Mouse (Mus musculus) MEL (cell line): ENCODE data around the gene Lin7c. TPM values are rescaled to one million over a fixed set of nuclear protein-coding genes. Genes with fewer than 3 reads are reported as not detected.

ENCODE experiments used
- DNase-seq: peaks from one replicate; pipeline ENCODE4 v3.0.0; 2011; ENCODE audit warnings: low read depth, low spot score
- H3K27ac ChIP-seq: 2 replicates; pipeline ENCODE4 v1.5.1; 2012; ENCODE audit warnings: low read depth, mild to moderate bottlenecking, control low read depth, low read length, moderate library complexity; ENCODE audit not compliant: control insufficient read depth
- H3K27me3 ChIP-seq, 2 experiments: fragments of 150-350 bp in 1 of 2; sonication (generic) in 1 of 2; 2 replicates each; pipeline ENCODE4 v1.6.1; 2012; ENCODE audit warnings: low read length in 2 of 2, mild to moderate bottlenecking in 2 of 2, improper control_type of control experiment in 1 of 2, moderate library complexity in 1 of 2; ENCODE audit not compliant: insufficient read depth in 2 of 2, control insufficient read depth in 1 of 2
- H3K36me3 ChIP-seq, 2 experiments: 2 replicates each; pipeline ENCODE4 v1.6.1; 2012 to 2014; ENCODE audit warnings: low read length in 2 of 2, improper control_type of control experiment in 1 of 2, inconsistent platforms in 1 of 2, mild to moderate bottlenecking in 1 of 2; ENCODE audit not compliant: insufficient read depth in 2 of 2, control insufficient read depth in 1 of 2
- H3K4me1 ChIP-seq, 2 experiments: fragments of 150-350 bp in 1 of 2; sonication (generic) in 1 of 2; 2 replicates each; pipeline ENCODE4 v1.6.1; 2012; ENCODE audit warnings: low read length in 2 of 2, improper control_type of control experiment in 1 of 2, mild to moderate bottlenecking in 1 of 2; ENCODE audit not compliant: insufficient read depth in 2 of 2, control insufficient read depth in 1 of 2
- H3K4me3 ChIP-seq, 2 experiments: fragments of 150-350 bp in 1 of 2; sonication (generic) in 1 of 2; 2 replicates each; pipeline ENCODE4 v1.5.1; 2012; ENCODE audit warnings: low read depth in 2 of 2, low read length in 2 of 2, mild to moderate bottlenecking in 2 of 2, moderate library complexity in 2 of 2, control low read depth in 1 of 2, improper control_type of control experiment in 1 of 2; ENCODE audit not compliant: control insufficient read depth in 1 of 2, insufficient read depth in 1 of 2
- H3K79me2 ChIP-seq: 2 replicates; pipeline ENCODE4 v1.6.1; 2012; ENCODE audit warnings: mild to moderate bottlenecking, low read length, moderate library complexity; ENCODE audit not compliant: control insufficient read depth, poor library complexity, insufficient read depth
- H3K9ac ChIP-seq: 2 replicates; pipeline ENCODE4 v1.6.1; 2012; ENCODE audit warnings: low read depth, mild to moderate bottlenecking, control low read depth, low read length, moderate library complexity; ENCODE audit not compliant: control insufficient read depth, poor library complexity, severe bottlenecking
- H3K9me3 ChIP-seq: fragments of 150-350 bp; sonication (generic); replicated peaks from 2 replicates; pipeline ENCODE4 v1.6.1; 2012; ENCODE audit warnings: mild to moderate bottlenecking, low read length, improper control_type of control experiment, moderate library complexity; ENCODE audit not compliant: insufficient read depth
- CHD1 ChIP-seq: IDR thresholded peaks from 2 replicates; pipeline ENCODE4 v1.6.1; 2012; ENCODE audit warnings: low read depth, mild to moderate bottlenecking, inconsistent platforms, low read length, improper control_type of control experiment
- CTCF ChIP-seq, 3 experiments: IDR thresholded peaks in 2 of 3; conservative IDR thresholded peaks in 1 of 3; 2 replicates each; pipeline ENCODE4 v1.5.1; 2011 to 2012; ENCODE audit warnings: low read length in 3 of 3, low read depth in 2 of 3, mild to moderate bottlenecking in 2 of 3, improper control_type of control experiment in 1 of 3, inconsistent platforms in 1 of 3, mixed read lengths in 1 of 3, moderate library complexity in 1 of 3; ENCODE audit not compliant: control insufficient read depth in 1 of 3, insufficient read depth in 1 of 3, poor library complexity in 1 of 3, severe bottlenecking in 1 of 3
- ELF1 ChIP-seq: IDR thresholded peaks from 2 replicates; pipeline ENCODE4 v1.6.1; 2014; ENCODE audit warnings: low read depth, mild to moderate bottlenecking, inconsistent platforms, low read length, improper control_type of control experiment, moderate library complexity
- EP300 ChIP-seq, 2 experiments: IDR thresholded peaks; 2 replicates each; pipeline ENCODE4 v1.6.1; 2011; ENCODE audit warnings: improper control_type of control experiment in 2 of 2, low read length in 2 of 2, low read depth in 1 of 2, mild to moderate bottlenecking in 1 of 2
- GABPA ChIP-seq: IDR thresholded peaks from 2 replicates; pipeline ENCODE4 v1.6.1; 2012; ENCODE audit warnings: low read depth, mild to moderate bottlenecking, inconsistent platforms, low read length, improper control_type of control experiment, moderate library complexity
- HCFC1 ChIP-seq: IDR thresholded peaks from 2 replicates; pipeline ENCODE4 v1.6.1; 2012; ENCODE audit warnings: low read depth, mild to moderate bottlenecking, inconsistent platforms, low read length, improper control_type of control experiment, moderate library complexity
- JUND ChIP-seq: IDR thresholded peaks from 2 replicates; pipeline ENCODE4 v1.6.1; 2011; ENCODE audit warnings: low read depth, mild to moderate bottlenecking, improper control_type of control experiment, low read length
- MAZ ChIP-seq: IDR thresholded peaks from 2 replicates; pipeline ENCODE4 v1.6.1; 2012; ENCODE audit warnings: low read depth, mild to moderate bottlenecking, inconsistent platforms, low read length, improper control_type of control experiment
- MEF2A ChIP-seq: IDR thresholded peaks from 2 replicates; pipeline ENCODE4 v1.6.1; 2014; ENCODE audit warnings: low read depth, mild to moderate bottlenecking, inconsistent platforms, low read length, improper control_type of control experiment; ENCODE audit not compliant: poor library complexity, insufficient replicate concordance, severe bottlenecking; ENCODE audit errors: extremely low read depth
- MYB ChIP-seq: IDR thresholded peaks from 2 replicates; pipeline ENCODE4 v1.6.1; 2011; ENCODE audit warnings: mild to moderate bottlenecking, low read depth, low read length, improper control_type of control experiment
- MYC ChIP-seq: IDR thresholded peaks from 2 replicates; pipeline ENCODE4 v1.6.1; 2011; ENCODE audit warnings: low read depth, mild to moderate bottlenecking, low read length, improper control_type of control experiment, moderate library complexity
- POLR2AphosphoS5 ChIP-seq: IDR thresholded peaks from 2 replicates; pipeline ENCODE4 v1.6.1; 2012; ENCODE audit warnings: low read depth, borderline replicate concordance, mild to moderate bottlenecking, inconsistent platforms, low read length, moderate library complexity, mixed read lengths
- RCOR1 ChIP-seq: IDR thresholded peaks from 2 replicates; pipeline ENCODE4 v1.6.1; 2012; ENCODE audit warnings: low read depth, mild to moderate bottlenecking, inconsistent platforms, low read length, improper control_type of control experiment
- TBP ChIP-seq: IDR thresholded peaks from 2 replicates; pipeline ENCODE4 v1.8.0; 2011; ENCODE audit warnings: low read depth, low read length, improper control_type of control experiment
- UBTF ChIP-seq: IDR thresholded peaks from 2 replicates; pipeline ENCODE4 v1.6.1; 2012; ENCODE audit warnings: low read depth, mild to moderate bottlenecking, inconsistent platforms, low read length, improper control_type of control experiment, moderate library complexity, borderline replicate concordance; ENCODE audit not compliant: insufficient read depth
- USF1 ChIP-seq: IDR thresholded peaks from 2 replicates; pipeline ENCODE4 v1.6.1; 2014; ENCODE audit warnings: low read depth, mild to moderate bottlenecking, inconsistent platforms, low read length, improper control_type of control experiment, moderate library complexity
- ZC3H11A ChIP-seq: IDR thresholded peaks from 2 replicates; pipeline ENCODE4 v1.6.1; 2012; ENCODE audit warnings: low read depth, mild to moderate bottlenecking, inconsistent platforms, low read length, improper control_type of control experiment
- ZKSCAN1 ChIP-seq: IDR thresholded peaks from 2 replicates; pipeline ENCODE4 v1.6.1; 2012; ENCODE audit warnings: low read depth, mild to moderate bottlenecking, inconsistent platforms, low read length, improper control_type of control experiment, moderate library complexity
- ZMIZ1 ChIP-seq: IDR thresholded peaks from 2 replicates; pipeline ENCODE4 v1.6.1; 2012; ENCODE audit warnings: low read depth, mild to moderate bottlenecking, inconsistent platforms, low read length, improper control_type of control experiment, moderate library complexity
- polyA plus RNA-seq, 2 experiments: library from polyadenylated mRNA; stranded (reverse) in 1 of 2; unstranded in 1 of 2; fragments of >175 nt in 1 of 2; fragments of >200 nt in 1 of 2; gene quantifications; 2 replicates each; pipeline versions ENCODE4 v1.2.1 to v1.2.4; 2012; ENCODE audit warnings: low replicate concordance in 2 of 2, low read depth in 1 of 2; ENCODE audit not compliant: insufficient read length in 2 of 2, insufficient read depth in 1 of 2, missing spikeins in 1 of 2
- total RNA-seq: library from RNA; depleted of rRNA; stranded (reverse); fragments of 300-350 nt; gene quantifications from 2 replicates; pipeline ENCODE4 v1.2.3, GENCODE M21; 2012

Gene Lin7c
- total and polyA plus RNA-seq, 3 experiments = 45.0 to 46.8 TPM; not detected in 1

DNA sequence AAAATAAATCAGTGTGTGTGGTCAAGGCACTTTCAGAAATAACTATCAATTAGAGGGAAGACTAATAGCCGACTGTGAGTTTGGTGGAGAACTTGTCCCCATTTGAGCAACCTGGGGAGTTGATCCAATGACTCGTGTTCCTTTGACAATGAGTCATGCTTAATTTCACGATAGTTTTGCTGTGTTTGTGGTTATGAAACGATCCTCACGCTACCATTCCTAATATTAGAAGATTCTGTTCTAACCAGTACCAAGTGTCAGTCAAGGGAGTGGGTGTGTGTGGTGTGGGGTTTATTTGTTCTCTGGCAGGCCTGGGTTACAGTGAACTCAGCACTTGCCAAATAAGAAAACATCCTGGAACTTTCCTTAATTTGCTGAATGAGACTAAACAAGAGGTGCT, 35.1 kb upstream of the Lin7c start:
- DNase-seq = no peak
- no peak overlapping the region for H3K4me3 ChIP-seq
- H3K4me1 ChIP-seq = no peaks in the 10 kb centered on the region
- H3K9ac ChIP-seq = no peak overlapping the region
- no peaks in the 10 kb centered on the region for H3K9me3 ChIP-seq
- H3K36me3 ChIP-seq = no peaks in the 10 kb centered on the region
- TF ChIP-seq JUND (no peak), POLR2AphosphoS5 (no peak), MAZ (no peak), EP300 (IDR thresholded peaks at IDR 0.05; ENCODE audit: low read depth in 1 of 2, low read length in 2 of 2) (no peak), MEF2A (no peak), CTCF (IDR thresholded peaks at IDR 0.05 in 2 of 3, conservative IDR thresholded peaks at IDR 0.05 in 1 of 3; ENCODE audit: control insufficient read depth in 1 of 3, insufficient read depth in 1 of 3, low read depth in 2 of 3, low read length in 3 of 3, poor library complexity in 1 of 3, severe bottlenecking in 1 of 3) (no peak), ZMIZ1 (no peak), TBP (no peak), ZC3H11A (no peak), GABPA (no peak), ZKSCAN1 (no peak), HCFC1 (no peak), MYC (no peak), MYB (no peak)
- TF ChIP-seq, all 39 proteins: peak for 0
- Histone ChIP-seq H3K79me2 (no peaks in the 10 kb centered on the region), H3K27me3 (no peaks in the 10 kb centered on the region), H3K27ac (no peak overlapping the region)

DNA sequence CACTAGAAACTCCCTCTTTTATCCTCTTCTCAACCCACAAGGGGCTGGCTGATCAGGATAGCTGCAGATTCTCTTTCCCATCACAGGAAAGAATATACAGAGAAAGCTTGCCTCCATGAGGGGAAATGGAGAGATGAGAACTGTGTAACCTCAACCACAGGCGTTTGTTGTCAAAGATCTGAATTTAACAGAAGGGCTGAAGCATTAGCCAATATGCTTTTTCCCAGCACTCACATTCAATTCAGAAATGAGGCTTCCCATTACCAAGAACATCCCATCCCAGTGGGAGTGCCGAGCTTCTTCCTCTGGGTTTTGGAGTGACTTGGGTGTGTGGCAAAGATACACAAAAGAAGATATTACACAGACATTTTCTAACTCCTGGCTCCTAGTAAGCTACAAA, 31.0 kb upstream of the Lin7c start:
- no peak for TF ChIP-seq UBTF
- no peak for TF ChIP-seq CHD1
- TF ChIP-seq USF1 = no peak
- TF ChIP-seq ELF1 = no peak
- no peak for TF ChIP-seq RCOR1
- no peak for TF ChIP-seq MYC
- TF ChIP-seq, all 39 proteins: peak for 0
- H3K27me3 ChIP-seq = no peaks in the 10 kb centered on the region

More for the DNA sequence above, 31.0 kb upstream of the Lin7c start:
- H3K4me3 ChIP-seq = no peak overlapping the region
- no peaks in the 10 kb centered on the region for H3K9me3 ChIP-seq
- H3K9ac ChIP-seq = no peak overlapping the region
- no peaks in the 10 kb centered on the region for H3K4me1 ChIP-seq
- DNase-seq = no peak
- no peak overlapping the region for H3K27ac ChIP-seq
- H3K36me3 ChIP-seq = no peaks in the 10 kb centered on the region
- H3K79me2 ChIP-seq = no peaks in the 10 kb centered on the region
